Mouse (Mus musculus) MEL (cell line): Measurements from ENCODE around the gene Brca1. TPM values are rescaled to one million over a fixed set of nuclear protein-coding genes. Genes with fewer than 3 reads are reported as not detected.
"Not testable (repeated sequence)": the region's sequence is repeated elsewhere in the genome, so short reads cannot be mapped to it uniquely, and the experiment has no call there.

Experiments used
- DNase-seq: peaks from one replicate; pipeline ENCODE4 v3.0.0; 2011; ENCODE audit warnings: low read depth, low spot score
- H3K27ac ChIP-seq: 2 replicates; pipeline ENCODE4 v1.5.1; 2012; ENCODE audit warnings: low read depth, mild to moderate bottlenecking, control low read depth, low read length, moderate library complexity; ENCODE audit not compliant: control insufficient read depth
- H3K27me3 ChIP-seq, 2 experiments: fragments of 150-350 bp in 1 of 2; sonication (generic) in 1 of 2; 2 replicates each; pipeline ENCODE4 v1.6.1; 2012; ENCODE audit warnings: low read length in 2 of 2, mild to moderate bottlenecking in 2 of 2, improper control_type of control experiment in 1 of 2, moderate library complexity in 1 of 2; ENCODE audit not compliant: insufficient read depth in 2 of 2, control insufficient read depth in 1 of 2
- H3K36me3 ChIP-seq, 2 experiments: 2 replicates each; pipeline ENCODE4 v1.6.1; 2012 to 2014; ENCODE audit warnings: low read length in 2 of 2, improper control_type of control experiment in 1 of 2, inconsistent platforms in 1 of 2, mild to moderate bottlenecking in 1 of 2; ENCODE audit not compliant: insufficient read depth in 2 of 2, control insufficient read depth in 1 of 2
- H3K4me1 ChIP-seq, 2 experiments: fragments of 150-350 bp in 1 of 2; sonication (generic) in 1 of 2; 2 replicates each; pipeline ENCODE4 v1.6.1; 2012; ENCODE audit warnings: low read length in 2 of 2, improper control_type of control experiment in 1 of 2, mild to moderate bottlenecking in 1 of 2; ENCODE audit not compliant: insufficient read depth in 2 of 2, control insufficient read depth in 1 of 2
- H3K4me3 ChIP-seq, 2 experiments: fragments of 150-350 bp in 1 of 2; sonication (generic) in 1 of 2; 2 replicates each; pipeline ENCODE4 v1.5.1; 2012; ENCODE audit warnings: low read depth in 2 of 2, low read length in 2 of 2, mild to moderate bottlenecking in 2 of 2, moderate library complexity in 2 of 2, control low read depth in 1 of 2, improper control_type of control experiment in 1 of 2; ENCODE audit not compliant: control insufficient read depth in 1 of 2, insufficient read depth in 1 of 2
- H3K79me2 ChIP-seq: 2 replicates; pipeline ENCODE4 v1.6.1; 2012; ENCODE audit warnings: mild to moderate bottlenecking, low read length, moderate library complexity; ENCODE audit not compliant: control insufficient read depth, poor library complexity, insufficient read depth
- H3K9ac ChIP-seq: 2 replicates; pipeline ENCODE4 v1.6.1; 2012; ENCODE audit warnings: low read depth, mild to moderate bottlenecking, control low read depth, low read length, moderate library complexity; ENCODE audit not compliant: control insufficient read depth, poor library complexity, severe bottlenecking
- H3K9me3 ChIP-seq: fragments of 150-350 bp; sonication (generic); replicated peaks from 2 replicates; pipeline ENCODE4 v1.6.1; 2012; ENCODE audit warnings: mild to moderate bottlenecking, low read length, improper control_type of control experiment, moderate library complexity; ENCODE audit not compliant: insufficient read depth
- CHD1 ChIP-seq: IDR thresholded peaks from 2 replicates; pipeline ENCODE4 v1.6.1; 2012; ENCODE audit warnings: low read depth, mild to moderate bottlenecking, inconsistent platforms, low read length, improper control_type of control experiment
- CTCF ChIP-seq, 3 experiments: IDR thresholded peaks in 2 of 3; conservative IDR thresholded peaks in 1 of 3; 2 replicates each; pipeline ENCODE4 v1.5.1; 2011 to 2012; ENCODE audit warnings: low read length in 3 of 3, low read depth in 2 of 3, mild to moderate bottlenecking in 2 of 3, improper control_type of control experiment in 1 of 3, inconsistent platforms in 1 of 3, mixed read lengths in 1 of 3, moderate library complexity in 1 of 3; ENCODE audit not compliant: control insufficient read depth in 1 of 3, insufficient read depth in 1 of 3, poor library complexity in 1 of 3, severe bottlenecking in 1 of 3
- E2F4 ChIP-seq: IDR thresholded peaks from 2 replicates; pipeline ENCODE4 v1.6.1; 2011; ENCODE audit warnings: low read depth, low read length, improper control_type of control experiment, borderline replicate concordance
- ELF1 ChIP-seq: IDR thresholded peaks from 2 replicates; pipeline ENCODE4 v1.6.1; 2014; ENCODE audit warnings: low read depth, mild to moderate bottlenecking, inconsistent platforms, low read length, improper control_type of control experiment, moderate library complexity
- ETS1 ChIP-seq: IDR thresholded peaks from 2 replicates; pipeline ENCODE4 v1.6.1; 2012; ENCODE audit warnings: low read depth, mild to moderate bottlenecking, inconsistent platforms, low read length, improper control_type of control experiment, moderate library complexity
- GABPA ChIP-seq: IDR thresholded peaks from 2 replicates; pipeline ENCODE4 v1.6.1; 2012; ENCODE audit warnings: low read depth, mild to moderate bottlenecking, inconsistent platforms, low read length, improper control_type of control experiment, moderate library complexity
- HCFC1 ChIP-seq: IDR thresholded peaks from 2 replicates; pipeline ENCODE4 v1.6.1; 2012; ENCODE audit warnings: low read depth, mild to moderate bottlenecking, inconsistent platforms, low read length, improper control_type of control experiment, moderate library complexity
- KAT2A ChIP-seq: conservative IDR thresholded peaks from 2 replicates; pipeline ENCODE4 v1.6.1; 2012; ENCODE audit warnings: low read depth, low read length, improper control_type of control experiment, inconsistent platforms
- MAFK ChIP-seq: IDR thresholded peaks from 2 replicates; pipeline ENCODE4 v1.6.1; 2011; ENCODE audit warnings: low read depth, mild to moderate bottlenecking, low read length, improper control_type of control experiment, borderline replicate concordance
- MAX ChIP-seq: IDR thresholded peaks from 2 replicates; pipeline ENCODE4 v1.6.1; 2011; ENCODE audit warnings: low read length, improper control_type of control experiment
- MAZ ChIP-seq: IDR thresholded peaks from 2 replicates; pipeline ENCODE4 v1.6.1; 2012; ENCODE audit warnings: low read depth, mild to moderate bottlenecking, inconsistent platforms, low read length, improper control_type of control experiment
- MXI1 ChIP-seq: IDR thresholded peaks from 2 replicates; pipeline ENCODE4 v1.6.1; 2011; ENCODE audit warnings: mild to moderate bottlenecking, low read depth, low read length, improper control_type of control experiment
- MYC ChIP-seq: IDR thresholded peaks from 2 replicates; pipeline ENCODE4 v1.6.1; 2011; ENCODE audit warnings: low read depth, mild to moderate bottlenecking, low read length, improper control_type of control experiment, moderate library complexity
- NELFE ChIP-seq: IDR thresholded peaks from 2 replicates; pipeline ENCODE4 v1.6.1; 2011; ENCODE audit warnings: low read depth, low read length, improper control_type of control experiment
- NRF1 ChIP-seq: IDR thresholded peaks from 2 replicates; pipeline ENCODE4 v1.6.1; 2014; ENCODE audit warnings: low read depth, mild to moderate bottlenecking, inconsistent platforms, low read length, improper control_type of control experiment, moderate library complexity; ENCODE audit not compliant: poor library complexity, insufficient read depth, severe bottlenecking
- POLR2A ChIP-seq, 2 experiments: IDR thresholded peaks; 2 replicates each; pipeline ENCODE4 v1.6.1; 2011 to 2012; ENCODE audit warnings: low read length in 2 of 2, mild to moderate bottlenecking in 2 of 2, control low read depth in 1 of 2, improper control_type of control experiment in 1 of 2, low read depth in 1 of 2, moderate library complexity in 1 of 2; ENCODE audit not compliant: control insufficient read depth in 1 of 2, insufficient read depth in 1 of 2, poor library complexity in 1 of 2
- POLR2AphosphoS2 ChIP-seq: IDR thresholded peaks from 2 replicates; pipeline ENCODE4 v1.6.1; 2011; ENCODE audit warnings: low read length, improper control_type of control experiment
- POLR2AphosphoS5 ChIP-seq: IDR thresholded peaks from 2 replicates; pipeline ENCODE4 v1.6.1; 2012; ENCODE audit warnings: low read depth, borderline replicate concordance, mild to moderate bottlenecking, inconsistent platforms, low read length, moderate library complexity, mixed read lengths
- RCOR1 ChIP-seq: IDR thresholded peaks from 2 replicates; pipeline ENCODE4 v1.6.1; 2012; ENCODE audit warnings: low read depth, mild to moderate bottlenecking, inconsistent platforms, low read length, improper control_type of control experiment
- SIN3A ChIP-seq: IDR thresholded peaks from 2 replicates; pipeline ENCODE4 v1.6.1; 2012; ENCODE audit warnings: low read length, improper control_type of control experiment, inconsistent platforms
- TAL1 ChIP-seq: IDR thresholded peaks from 2 replicates; pipeline ENCODE4 v1.6.1; 2012; ENCODE audit warnings: mild to moderate bottlenecking, inconsistent platforms, low read length, moderate library complexity, mixed read lengths
- TBP ChIP-seq: IDR thresholded peaks from 2 replicates; pipeline ENCODE4 v1.8.0; 2011; ENCODE audit warnings: low read depth, low read length, improper control_type of control experiment
- TCF12 ChIP-seq: IDR thresholded peaks from 2 replicates; pipeline ENCODE4 v1.6.1; 2014; ENCODE audit warnings: low read depth, mild to moderate bottlenecking, inconsistent platforms, low read length, improper control_type of control experiment, moderate library complexity
- USF2 ChIP-seq, 2 experiments: IDR thresholded peaks; 2 replicates each; pipeline ENCODE4 v1.6.1; 2011 to 2012; ENCODE audit warnings: improper control_type of control experiment in 2 of 2, low read length in 2 of 2, borderline replicate concordance in 1 of 2, inconsistent platforms in 1 of 2, low read depth in 1 of 2, mild to moderate bottlenecking in 1 of 2; ENCODE audit not compliant: insufficient read depth in 1 of 2
- ZC3H11A ChIP-seq: IDR thresholded peaks from 2 replicates; pipeline ENCODE4 v1.6.1; 2012; ENCODE audit warnings: low read depth, mild to moderate bottlenecking, inconsistent platforms, low read length, improper control_type of control experiment
- ZKSCAN1 ChIP-seq: IDR thresholded peaks from 2 replicates; pipeline ENCODE4 v1.6.1; 2012; ENCODE audit warnings: low read depth, mild to moderate bottlenecking, inconsistent platforms, low read length, improper control_type of control experiment, moderate library complexity
- polyA plus RNA-seq, 2 experiments: library from polyadenylated mRNA; stranded (reverse) in 1 of 2; unstranded in 1 of 2; fragments of >175 nt in 1 of 2; fragments of >200 nt in 1 of 2; gene quantifications; 2 replicates each; pipeline versions ENCODE4 v1.2.1 to v1.2.4; 2012; ENCODE audit warnings: low replicate concordance in 2 of 2, low read depth in 1 of 2; ENCODE audit not compliant: insufficient read length in 2 of 2, insufficient read depth in 1 of 2, missing spikeins in 1 of 2
- total RNA-seq: library from RNA; depleted of rRNA; stranded (reverse); fragments of 300-350 nt; gene quantifications from 2 replicates; pipeline ENCODE4 v1.2.3, GENCODE M21; 2012

Brca1 gene
- total and polyA plus RNA-seq, 3 experiments = 25.7 to 1,155 (median 35.3) TPM

- peak; percentile 96 for TF ChIP-seq MXI1
- no peak for TF ChIP-seq MAFK
- no peak for TF ChIP-seq ELF1
- TF ChIP-seq GABPA = no peak
- peak; percentile 41 to 91 (median 89) for TF ChIP-seq CTCF (IDR thresholded peaks at IDR 0.05 in 2 of 3, conservative IDR thresholded peaks at IDR 0.05 in 1 of 3; ENCODE audit: control insufficient read depth in 1 of 3, insufficient read depth in 1 of 3, low read depth in 2 of 3, low read length in 3 of 3, poor library complexity in 1 of 3, severe bottlenecking in 1 of 3)
- no peak for TF ChIP-seq KAT2A
- 0 out of 2 replicates have a peak, but pooled peaks have one; percentile 18 for TF ChIP-seq TCF12
- TF ChIP-seq MAX = no peak; the same call in 1 of the 2 replicates
- peak; percentile 82 for TF ChIP-seq ETS1
- TF ChIP-seq ZC3H11A = peak; percentile 78
- no peak for TF ChIP-seq ZKSCAN1
- no peak for TF ChIP-seq TAL1
- peak; percentile 74; the same call in 1 of the 2 replicates for TF ChIP-seq MYC
Measured at GRCm38 (mm10) chr11:101467477-101468262, 84.1 kb downstream of the Brca1 start (continued).

DNA sequence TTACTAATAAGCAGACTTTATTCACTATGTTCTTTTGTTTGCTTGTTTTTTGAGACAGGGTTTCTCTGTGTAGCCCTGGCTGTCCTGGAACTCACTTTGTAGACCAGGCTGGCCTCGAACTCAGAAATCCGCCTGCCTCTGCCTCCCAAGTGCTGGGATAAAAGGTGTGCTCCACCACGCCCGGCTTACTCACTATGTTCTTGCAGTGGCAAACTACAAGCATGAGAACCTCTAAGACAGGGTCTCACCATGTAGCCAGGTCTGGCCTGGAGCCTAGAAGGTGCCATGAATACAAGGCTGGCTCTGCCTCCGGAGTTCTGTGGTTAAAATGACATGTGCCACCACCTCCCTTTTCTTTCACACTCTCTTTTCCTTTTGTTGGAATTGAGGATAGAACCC, 85.2 kb downstream of the Brca1 start:
- H3K4me1 ChIP-seq = peaks cover 12 to 33% of the 10 kb centered on the region in 2 experiments
- not testable (repeated sequence) for H3K27ac ChIP-seq, H3K9me3 ChIP-seq, H3K27me3 ChIP-seq, H3K79me2 ChIP-seq
- peak; percentile 47 for DNase-seq
- peak overlapping the region; percentile 78 for H3K9ac ChIP-seq
- peak overlapping the region; percentile 70 to 82 for H3K4me3 ChIP-seq
- peaks cover 0 to 27% of the 10 kb centered on the region in 2 experiments; a peak in 3 of 4 replicates for H3K36me3 ChIP-seq

GRCm38 (mm10) chr11:101465869-101466551, 85.7 kb downstream of the Brca1 start, which contains the start of gene Vat1:
Gene Vat1, minus strand, starts transcription at chr11:101466230.
- peak; percentile 89 for DNase-seq
- peak within 1 kb of the TSS; percentile 70 to 84 for H3K4me3 ChIP-seq
- H3K27ac ChIP-seq = peak within 1 kb of the TSS; percentile 82
- no peaks in the 10 kb centered on the region for H3K27me3 ChIP-seq
- H3K9me3 ChIP-seq = no peaks in the 10 kb centered on the region
- peaks cover 6% of the 10 kb centered on the region; the same call in 1 of the 2 replicates for H3K79me2 ChIP-seq
- peaks cover 0 to 27% of the 10 kb centered on the region in 2 experiments; a peak in 3 of 4 replicates for H3K36me3 ChIP-seq
- peaks cover 12 to 33% of the 10 kb centered on the region in 2 experiments for H3K4me1 ChIP-seq
- H3K9ac ChIP-seq = peak within 1 kb of the TSS; percentile 78
- peak; percentile 52 for TF ChIP-seq HCFC1
- peak; percentile 64 for TF ChIP-seq RCOR1
- no peak for TF ChIP-seq TBP
- TF ChIP-seq MAZ = peak; percentile 56; the same call in 1 of the 2 replicates
- TF ChIP-seq NRF1 = peak; percentile 23; the same call in 1 of the 2 replicates
- TF ChIP-seq NELFE = no peak; the same call in 1 of the 2 replicates
- TF ChIP-seq ETS1 = peak; percentile 78
- no peak for TF ChIP-seq ZKSCAN1
- no peak for TF ChIP-seq ZC3H11A
- TF ChIP-seq CHD1 = no peak
- no peak for TF ChIP-seq USF2 (IDR thresholded peaks at IDR 0.05; ENCODE audit: borderline replicate concordance in 1 of 2, insufficient read depth in 1 of 2, low read depth in 1 of 2, low read length in 2 of 2)
- no peak for TF ChIP-seq KAT2A
- TF ChIP-seq E2F4 = peak; percentile 92
- TF ChIP-seq TCF12 = peak; percentile 68
- TF ChIP-seq POLR2AphosphoS2 = no peak; the same call in 1 of the 2 replicates
- TF ChIP-seq POLR2A (IDR thresholded peaks at IDR 0.05; ENCODE audit: control insufficient read depth in 1 of 2, insufficient read depth in 1 of 2, low read depth in 1 of 2, low read length in 2 of 2, poor library complexity in 1 of 2) = peak; percentile 34 to 38; a peak in 1 of 4 replicates
- no peak for TF ChIP-seq POLR2AphosphoS5
- TF ChIP-seq SIN3A = peak; percentile 79; the same call in 1 of the 2 replicates
